Mouse (Mus musculus) lung, postnatal 0 days (tissue): ENCODE results near the gene Hoxa1.

Source experiments
- CTCF ChIP-seq: IDR thresholded peaks from 2 replicates; pipeline ENCODE4 v1.5.1; 2016; ENCODE audit warnings: antibody characterized with exemption, mild to moderate bottlenecking
- EP300 ChIP-seq: IDR thresholded peaks from 2 replicates; pipeline ENCODE4 v1.6.1; 2016; ENCODE audit warnings: antibody characterized with exemption, mild to moderate bottlenecking, control low read depth

- no peak for TF ChIP-seq CTCF
- no peak for TF ChIP-seq EP300
Measured at GRCm38 (mm10) chr6:52183311-52184080, 25.4 kb upstream of the Hoxa1 start.
